Mouse (Mus musculus): ENCODE measurements at regions not wholly inside any gene's neighbourhood (a gene's known extent, or its start where the extent isn't known, plus 50 kb on each side); places are given as distances from the start of the nearest gene placed in this dataset.

- no peak for DNase-seq
Observed at GRCm38 (mm10) chr6:104040450-104040849, 452.1 kb upstream of the Cntn6 start.

GRCm38 (mm10) chr6:104055996-104056395 is 436.6 kb upstream of the Cntn6 start:
- no peak for DNase-seq

GRCm38 (mm10) chr6:104061692-104062263 is 430.8 kb upstream of the Cntn6 start:
- no peak for DNase-seq

GRCm38 (mm10) chr6:104080581-104080980 is 412.0 kb upstream of the Cntn6 start:
- no peak for DNase-seq

GRCm38 (mm10) chr6:104082242-104082641 is 410.3 kb upstream of the Cntn6 start:
- no peak for DNase-seq

- no peak for DNase-seq
Observed at GRCm38 (mm10) chr6:104108386-104108785, 384.2 kb upstream of the Cntn6 start.
